Mouse (Mus musculus) yolk sac, embryonic 10.5 days (tissue): ENCODE data around the gene Ubap2l.

ENCODE experiments used
- DNase-seq: peaks from one replicate; pipeline ENCODE4 v3.0.0-alpha.2; 2017; ENCODE audit warnings: low spot score

Ubap2l gene

DNA sequence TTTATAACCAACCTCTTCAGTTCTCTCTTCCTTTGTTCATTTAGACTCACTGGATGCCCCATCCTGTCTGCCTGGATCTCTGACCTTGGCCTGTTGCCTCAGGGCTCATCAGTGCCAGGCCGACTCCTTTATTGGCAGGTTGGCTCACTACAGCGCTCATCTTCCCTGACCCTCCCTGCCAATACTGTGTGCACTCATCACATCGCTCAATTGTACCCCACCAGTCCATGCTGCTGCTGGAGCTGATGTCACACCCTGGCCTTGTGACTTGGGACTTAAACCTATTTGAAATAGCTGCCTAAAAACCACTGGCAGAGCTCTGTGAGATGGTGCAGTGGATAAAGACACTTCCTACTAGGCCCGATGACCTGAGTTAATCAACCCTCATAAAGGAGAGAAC, 15.4 kb upstream of the Ubap2l start:
- DNase-seq: no peak

DNA sequence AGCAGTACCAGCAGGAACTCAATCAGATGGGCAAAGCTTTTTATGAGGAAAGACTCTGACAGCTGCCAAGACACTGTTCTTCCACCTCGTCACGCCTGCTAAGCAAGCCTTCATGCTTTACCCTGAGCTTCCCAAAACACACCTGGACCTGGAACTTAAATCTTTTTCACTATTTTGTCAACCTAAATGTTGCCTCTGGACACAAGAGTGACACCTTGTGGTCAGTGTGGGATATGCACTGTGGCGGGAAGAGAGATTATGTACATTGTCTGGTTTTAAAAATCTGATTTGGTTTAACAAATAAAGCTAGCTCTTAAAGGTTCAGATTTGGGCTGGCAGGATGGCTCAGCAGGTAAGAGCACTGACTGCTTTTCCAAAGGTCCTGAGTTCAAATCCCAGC, 13.1 kb upstream of the Ubap2l start:
- no peak for DNase-seq

DNA sequence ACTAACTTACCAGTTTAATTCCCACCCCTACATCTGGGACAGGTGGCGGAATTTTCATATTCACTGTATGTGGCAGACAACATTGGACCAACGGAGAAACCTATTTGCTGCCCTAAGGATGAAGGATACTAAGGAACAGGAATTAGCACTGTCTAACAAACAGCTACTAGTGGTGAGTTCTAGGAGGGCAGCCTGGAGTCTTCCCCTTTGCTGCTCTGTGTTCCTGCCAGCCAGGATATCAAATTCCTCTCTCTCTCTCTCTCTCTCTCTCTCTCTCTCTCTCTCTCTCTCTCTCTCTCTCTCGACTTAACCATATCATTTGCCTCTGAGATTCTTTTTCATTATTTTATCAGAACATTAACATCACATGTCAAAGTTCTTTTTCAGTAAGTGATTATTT, 12.0 kb upstream of the Ubap2l start:
- no peak for DNase-seq

DNA sequence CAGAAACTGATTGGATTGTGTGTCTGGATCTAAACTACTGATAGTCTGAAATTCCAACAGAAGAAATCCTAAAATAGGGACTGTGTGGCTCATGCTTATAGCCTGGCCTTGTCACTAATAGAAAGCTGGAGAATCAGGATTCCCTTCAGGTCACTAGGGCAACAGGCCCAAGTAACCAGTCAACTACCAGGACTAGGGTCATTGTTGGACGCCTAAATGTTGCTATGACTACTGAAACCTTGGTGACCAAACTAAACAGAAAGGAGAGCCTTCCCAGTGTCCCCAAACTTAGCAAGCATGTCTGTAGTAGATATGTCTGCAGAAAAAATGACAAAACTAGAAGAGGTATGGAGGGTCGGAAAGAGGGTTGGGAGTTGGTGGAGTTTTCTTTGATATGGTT, 10.1 kb upstream of the Ubap2l start:
- DNase-seq: no peak

DNA sequence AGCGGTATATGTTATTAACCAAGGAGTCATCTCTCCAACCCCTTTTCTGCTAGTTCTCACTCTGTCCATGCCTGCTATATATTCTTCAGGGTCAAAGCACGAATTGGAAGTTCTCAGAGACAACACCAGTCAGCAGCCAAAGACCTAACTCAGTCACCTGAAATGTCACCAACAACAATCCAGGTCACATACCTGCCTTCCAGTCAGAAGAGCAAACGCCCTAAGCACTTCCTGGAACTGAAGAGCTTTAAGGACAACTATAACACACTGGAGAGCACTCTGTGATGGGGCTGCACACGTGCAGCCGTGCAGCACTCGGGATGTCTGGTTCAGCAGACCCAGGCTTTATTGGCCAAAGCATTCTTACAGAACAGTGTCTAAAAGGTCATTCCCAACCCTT, 9.1 kb upstream of the Ubap2l start:
- DNase-seq: no peak

DNA sequence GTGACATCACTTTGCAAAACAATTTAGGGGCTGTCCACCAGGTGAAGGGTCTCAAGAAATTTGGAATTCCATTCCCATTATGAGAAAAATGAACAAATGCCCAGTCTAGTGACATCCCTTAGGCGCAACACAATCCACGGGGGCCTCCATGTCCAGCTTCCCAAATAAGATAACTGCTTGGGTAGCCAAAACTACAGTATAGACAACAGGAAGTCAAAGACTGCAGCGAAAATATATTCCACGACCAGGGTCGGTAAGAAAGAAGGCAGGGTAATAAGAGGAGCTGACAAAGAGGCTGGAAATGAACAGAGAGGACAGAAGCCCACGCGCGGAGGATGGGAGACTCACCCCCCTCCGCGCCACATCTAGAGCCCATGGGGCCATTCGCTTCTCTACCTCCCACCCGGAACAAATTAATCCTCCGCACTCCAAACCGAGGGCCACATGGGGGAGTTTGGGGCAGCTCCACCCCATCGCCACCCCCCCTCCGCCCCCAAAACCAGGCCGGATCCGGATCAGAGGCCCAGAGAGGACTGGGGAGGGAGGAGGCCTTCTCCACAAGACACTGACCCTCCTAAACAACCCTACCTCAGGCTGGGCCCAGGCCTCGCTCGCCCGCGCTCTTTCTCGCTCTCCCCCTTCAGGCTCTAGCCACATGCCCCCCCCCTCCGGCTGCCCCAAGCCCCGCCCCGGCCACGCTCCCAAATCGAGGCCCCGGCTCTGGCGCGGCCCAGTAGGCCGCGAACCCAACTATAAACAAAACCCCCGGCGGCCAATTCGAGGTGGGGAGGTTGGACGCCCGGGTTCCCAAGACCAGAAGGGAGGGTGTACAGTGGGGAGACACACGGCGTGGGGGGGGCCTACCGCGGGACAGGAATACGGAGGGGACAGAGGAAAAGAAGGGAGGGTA, 732 bp downstream of the Ubap2l start, which contains the start of gene 4933434E20Rik:
Gene 4933434E20Rik (plus strand): TSS at position 196 of the 910 bp plus-strand sequence.
- no peak for DNase-seq

DNA sequence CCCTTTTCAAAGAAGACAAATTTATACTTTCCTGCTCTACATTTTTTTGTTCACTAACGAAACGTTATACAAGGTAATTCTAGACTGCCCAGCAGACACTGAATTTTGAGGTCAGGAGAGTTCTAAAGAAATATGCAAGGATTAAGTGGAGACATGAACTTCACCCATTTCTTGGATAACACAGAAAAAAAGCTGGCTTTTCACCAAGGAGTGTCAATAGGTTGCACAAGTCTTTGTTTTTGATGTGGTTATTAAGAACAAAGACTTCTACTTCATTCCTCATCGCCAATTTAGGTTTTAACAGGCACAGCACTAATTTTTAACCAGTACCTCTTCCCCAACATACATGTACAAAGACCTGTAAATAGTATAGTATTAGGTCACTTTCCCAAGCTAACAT, 2.7 kb downstream of the Ubap2l start:
- DNase-seq: no peak

DNA sequence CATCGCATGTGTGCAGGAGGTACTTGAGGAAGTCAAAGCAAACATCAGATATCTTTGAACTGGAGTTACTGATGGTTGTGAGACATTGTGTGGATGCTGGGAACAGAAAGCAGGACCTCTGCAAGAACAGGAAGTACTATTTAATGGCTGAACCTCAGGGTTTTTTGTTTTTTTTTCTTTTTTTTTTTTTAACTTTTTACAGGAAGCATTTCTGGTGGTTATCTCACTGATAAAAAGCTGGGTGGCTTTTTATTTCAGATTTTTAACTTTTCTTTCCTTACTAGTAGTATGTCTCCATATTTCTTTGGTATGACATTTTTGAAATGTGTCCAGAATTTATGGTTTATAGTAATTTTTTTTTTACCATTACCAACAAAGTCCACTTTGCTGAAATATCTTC, 16.2 kb downstream of the Ubap2l start:
- no peak for DNase-seq

DNA sequence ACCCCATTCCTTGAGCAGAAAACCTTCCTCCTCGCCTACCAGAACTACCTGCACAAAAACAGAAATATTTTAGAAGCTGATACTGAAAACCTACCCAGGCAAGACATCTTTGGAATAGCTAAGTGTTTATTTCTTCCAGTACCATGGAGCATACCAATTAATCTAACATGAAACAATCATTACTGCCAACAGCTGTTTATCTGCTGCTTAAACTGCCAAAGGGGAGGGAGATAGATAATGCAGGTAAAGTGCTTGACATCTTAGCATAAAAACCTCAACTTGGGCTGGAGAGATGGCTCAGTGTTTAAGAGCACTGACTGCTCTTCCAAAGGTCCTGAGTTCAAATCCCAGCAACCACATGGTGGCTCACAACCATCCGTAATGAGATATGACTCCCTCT, 17.8 kb downstream of the Ubap2l start:
- no peak for DNase-seq

DNA sequence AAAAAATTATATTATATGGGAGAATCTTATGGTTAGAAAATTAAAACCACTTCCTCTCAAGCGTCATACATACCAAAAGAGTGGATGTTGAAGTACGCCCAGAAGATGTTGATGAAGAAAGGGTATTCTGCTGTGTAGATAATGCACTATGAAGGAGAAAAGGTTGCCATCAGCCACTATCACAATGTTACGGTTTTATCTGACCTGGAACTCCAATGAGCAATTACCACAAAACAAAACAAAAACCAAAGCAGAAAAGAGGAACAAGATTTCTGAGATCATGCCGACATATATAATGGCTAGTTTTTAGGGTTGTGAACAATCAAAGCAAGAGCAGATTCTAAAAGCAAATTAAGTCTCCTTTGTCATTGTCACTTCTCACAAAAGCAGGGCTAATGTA, 35.8 kb downstream of the Ubap2l start:
- DNase-seq: no peak

DNA sequence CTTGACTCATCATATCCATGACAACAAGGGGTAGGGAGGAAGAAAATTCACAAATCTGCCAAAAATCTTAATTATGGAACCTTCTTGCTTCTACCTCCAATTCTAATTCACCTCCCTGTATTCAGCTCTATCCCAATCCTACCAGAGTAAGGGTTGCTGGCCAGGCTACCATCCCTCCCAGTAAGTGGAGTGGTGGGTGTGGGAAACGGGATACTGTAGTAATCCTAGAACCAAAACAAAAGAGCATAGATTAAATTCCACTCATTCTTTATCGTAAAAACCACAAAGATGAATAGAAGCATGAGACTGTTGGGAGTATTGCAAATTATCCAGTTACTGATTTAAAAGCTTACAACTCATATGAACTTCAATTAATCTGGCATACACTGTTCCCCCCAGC, 42.1 kb downstream of the Ubap2l start:
- DNase-seq: no peak

DNA sequence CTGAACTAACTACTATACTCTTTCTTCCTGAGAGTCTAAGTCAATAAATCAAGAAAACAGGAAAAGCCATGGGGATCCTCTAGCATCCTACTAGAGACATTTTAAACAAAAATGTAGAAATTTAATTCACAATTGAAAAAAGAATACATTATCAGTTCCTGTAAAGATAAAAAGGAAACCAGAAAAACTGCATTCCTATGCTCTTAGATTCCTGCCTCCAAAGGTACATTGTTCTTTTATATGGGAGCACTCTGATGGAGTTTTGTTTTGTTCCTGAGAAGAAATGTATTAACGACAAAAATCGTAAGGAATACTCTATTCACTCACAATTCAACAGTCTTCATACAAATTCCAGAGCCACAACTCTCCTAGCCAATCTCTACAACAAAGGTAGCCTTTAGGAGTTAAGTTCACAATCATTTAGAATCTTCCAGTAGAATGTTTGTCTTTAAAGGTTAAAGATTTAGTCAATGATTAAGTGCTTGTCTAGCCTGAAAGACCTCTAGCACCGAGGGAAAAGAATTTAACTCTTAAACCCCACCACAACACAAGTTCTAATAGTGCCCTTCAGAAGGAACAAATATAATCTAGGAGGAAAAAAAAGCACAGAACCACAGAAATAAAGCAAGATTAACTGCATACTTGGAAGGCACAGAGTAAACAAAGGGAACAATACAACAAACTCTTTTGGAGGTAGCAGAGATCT, 48.2 kb downstream of the Ubap2l start:
- peak; percentile 17 for DNase-seq

DNA sequence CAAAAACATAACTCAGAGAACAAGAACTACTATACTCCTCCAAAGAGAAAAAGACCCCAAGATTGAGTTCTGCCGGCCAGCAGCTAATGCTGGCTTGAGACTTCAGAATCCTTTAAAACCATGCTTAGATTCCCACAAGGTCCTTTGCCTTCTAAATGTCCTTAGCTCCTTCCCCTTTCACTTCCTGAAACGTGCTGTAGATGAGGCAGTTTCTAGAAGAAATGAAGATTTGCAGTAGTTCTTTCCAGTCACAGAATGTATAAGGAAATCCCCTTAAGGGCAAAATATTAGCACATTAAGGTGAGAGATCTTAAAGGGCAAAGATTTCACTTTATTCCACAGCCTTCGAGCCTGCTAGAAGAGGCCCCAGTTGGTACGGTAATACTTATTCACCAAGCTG, 52.6 kb downstream of the Ubap2l start:
- DNase-seq: no peak

DNA sequence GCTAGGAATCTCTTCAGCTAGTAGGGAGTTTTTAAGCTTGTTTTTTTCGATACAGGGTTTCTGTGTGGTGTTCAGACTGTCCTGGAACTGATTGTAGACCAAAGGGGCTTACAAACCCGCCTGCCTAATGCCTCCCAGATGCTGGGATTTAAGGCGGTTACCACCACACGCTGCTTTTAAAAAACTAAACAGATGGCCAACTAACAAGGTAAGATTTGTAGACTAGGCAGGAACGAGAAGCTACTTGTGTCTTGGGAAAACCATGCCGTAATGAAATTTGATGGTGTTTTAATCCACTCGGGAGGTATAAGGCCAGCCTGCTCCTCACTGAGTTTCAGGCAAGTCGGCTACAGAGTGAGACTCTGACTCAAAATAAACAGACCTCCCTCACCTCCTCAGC, 53.3 kb downstream of the Ubap2l start:
- no peak for DNase-seq

DNA sequence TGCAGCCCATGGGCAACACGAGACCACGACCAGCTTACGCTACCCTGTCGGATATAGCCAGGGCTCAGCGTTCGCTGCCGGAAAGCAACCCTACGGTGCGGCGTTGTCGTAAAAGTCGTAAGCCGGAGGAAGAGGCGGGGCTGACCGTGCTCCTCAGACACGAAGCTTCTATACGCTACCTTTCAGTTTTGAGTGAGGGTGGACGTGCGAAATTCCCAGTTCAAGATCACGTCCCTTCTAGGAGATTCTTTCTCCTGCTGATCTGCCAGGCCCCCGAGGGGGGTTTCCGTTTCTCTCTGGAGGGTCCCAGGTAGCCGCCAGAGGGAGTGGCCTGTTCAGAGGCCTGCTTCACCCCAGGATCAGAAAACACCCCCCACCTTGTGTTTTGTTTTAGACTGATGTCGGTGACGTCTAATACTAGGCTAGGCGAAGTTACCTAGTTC, 53.8 kb downstream of the Ubap2l start, which contains the start of gene Hax1:
Gene Hax1 (minus strand): TSS at position 169 of the 443 bp plus-strand sequence.
- DNase-seq: peak; percentile 95

DNA sequence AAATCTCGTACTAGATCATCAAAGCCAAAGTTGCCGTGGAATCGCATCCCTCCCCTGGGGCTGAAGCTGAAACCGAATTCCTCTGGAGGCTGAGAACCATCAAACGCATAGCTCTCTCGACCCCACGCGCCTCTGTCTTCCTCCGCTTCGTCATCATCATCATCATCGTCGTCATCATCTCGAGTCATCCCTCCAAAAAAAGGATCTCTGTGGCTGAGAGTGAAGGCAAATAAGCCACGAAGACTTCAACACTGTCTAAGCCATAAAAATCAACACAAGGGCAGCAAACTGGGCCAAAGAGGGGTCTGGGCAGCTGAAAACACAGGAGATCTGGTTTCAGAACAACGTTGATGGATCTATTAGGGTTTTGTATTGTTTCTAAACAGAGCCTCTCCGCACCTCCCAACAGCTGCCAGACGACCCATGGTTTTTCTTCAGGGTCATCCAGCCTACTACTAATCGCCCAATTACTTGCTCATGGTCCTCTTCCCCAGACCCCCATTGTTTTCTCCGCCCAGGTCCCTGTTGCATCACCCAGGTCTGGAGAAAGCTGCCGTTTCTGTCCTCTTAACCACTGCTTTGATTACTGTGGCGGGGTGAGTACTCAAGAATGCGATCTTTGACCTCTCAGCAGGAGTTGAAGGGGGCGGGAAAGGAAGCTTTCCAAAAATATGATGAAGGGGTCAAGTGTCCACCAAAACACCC, 54.5 kb downstream of the Ubap2l start:
- peak; percentile 88 for DNase-seq

DNA sequence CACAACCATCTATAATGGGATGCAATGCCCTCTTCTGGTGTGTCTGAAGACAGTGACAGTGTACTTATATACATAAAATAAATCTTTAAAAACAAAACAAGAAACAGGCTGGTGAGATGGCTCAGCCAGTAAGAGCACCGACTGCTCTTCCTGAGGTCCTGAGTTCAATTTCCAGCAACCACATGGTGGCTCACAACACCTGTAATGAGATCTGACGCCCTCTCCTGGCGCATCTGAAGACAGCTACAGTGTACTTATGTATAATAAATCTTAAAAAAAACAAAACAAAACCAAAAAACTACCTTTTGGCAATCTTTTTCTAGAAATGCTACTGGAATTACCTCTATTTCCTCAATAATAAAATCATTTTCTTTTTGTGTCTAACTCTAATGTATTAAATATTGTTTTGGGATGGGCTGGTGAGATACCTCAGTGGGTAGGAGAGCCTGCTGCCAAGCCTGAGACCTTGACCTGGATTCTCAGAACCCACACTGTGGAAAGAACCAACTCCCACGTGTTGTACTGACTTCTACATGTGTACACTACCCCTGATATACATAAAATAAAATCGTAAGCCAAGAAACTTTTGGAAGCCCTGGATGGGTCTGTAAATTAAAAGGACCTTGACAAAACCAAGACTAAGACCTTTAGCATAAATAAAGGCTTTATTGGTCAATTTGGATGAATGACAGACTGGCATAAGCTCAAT, 57.5 kb downstream of the Ubap2l start:
- DNase-seq: no peak

DNA sequence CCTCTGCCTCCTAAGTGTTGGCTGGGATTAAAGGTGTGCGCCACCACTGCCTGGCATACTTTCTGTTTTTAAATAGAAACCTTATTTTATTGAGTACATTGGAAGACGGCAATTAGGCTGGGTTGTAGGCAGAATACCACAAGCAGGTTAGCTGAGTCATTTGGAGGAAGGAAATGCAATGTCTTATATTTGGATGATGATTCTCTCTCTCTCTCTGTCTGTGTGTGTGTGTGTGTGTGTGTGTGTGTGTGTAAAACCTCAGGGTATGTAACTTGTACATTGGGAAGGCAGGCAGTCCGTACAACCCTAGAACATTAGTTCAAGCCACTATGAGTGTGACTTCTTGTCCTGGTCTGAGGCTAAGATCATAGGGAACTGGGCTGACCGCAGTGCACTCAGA, 64.6 kb downstream of the Ubap2l start:
- no peak for DNase-seq

DNA sequence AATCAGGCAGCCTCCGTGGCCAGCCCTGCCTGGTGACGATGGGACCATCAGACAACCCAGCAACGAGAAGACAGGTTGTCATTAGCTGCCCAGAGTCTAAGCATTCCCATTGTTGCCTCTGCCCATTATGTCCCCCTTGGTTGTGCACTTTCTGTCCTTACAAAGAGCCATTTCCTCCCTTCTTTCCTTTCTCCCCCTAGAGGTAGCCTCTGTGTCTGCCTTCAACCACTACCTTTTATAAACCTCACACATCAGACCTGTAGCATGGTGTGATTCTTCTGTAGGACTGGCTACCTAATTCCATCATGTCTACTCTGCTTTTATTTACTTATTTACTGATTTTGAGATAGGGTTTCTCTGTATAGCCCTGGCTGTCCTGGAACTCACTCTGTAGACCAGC, 65.2 kb downstream of the Ubap2l start:
- DNase-seq: no peak

DNA sequence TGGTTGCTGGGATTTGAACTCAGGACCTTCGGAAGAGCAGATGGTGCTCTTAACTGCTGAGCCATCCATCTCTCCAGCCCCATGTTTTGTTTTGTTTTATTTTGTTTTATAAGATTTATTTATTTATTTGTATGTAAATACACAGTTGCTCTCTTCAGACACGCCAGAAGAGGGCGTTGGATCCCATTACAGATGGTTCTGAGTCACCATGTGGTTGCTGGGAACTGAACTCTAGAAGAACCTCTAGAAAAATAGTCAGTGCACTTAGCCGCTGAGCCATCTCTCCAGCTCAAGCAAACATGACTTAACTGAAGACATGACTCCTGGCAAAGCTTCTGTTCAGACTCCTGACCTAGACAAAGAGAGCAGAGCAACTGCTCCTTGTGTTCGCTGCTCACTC, 70.0 kb downstream of the Ubap2l start:
- DNase-seq: no peak

DNA sequence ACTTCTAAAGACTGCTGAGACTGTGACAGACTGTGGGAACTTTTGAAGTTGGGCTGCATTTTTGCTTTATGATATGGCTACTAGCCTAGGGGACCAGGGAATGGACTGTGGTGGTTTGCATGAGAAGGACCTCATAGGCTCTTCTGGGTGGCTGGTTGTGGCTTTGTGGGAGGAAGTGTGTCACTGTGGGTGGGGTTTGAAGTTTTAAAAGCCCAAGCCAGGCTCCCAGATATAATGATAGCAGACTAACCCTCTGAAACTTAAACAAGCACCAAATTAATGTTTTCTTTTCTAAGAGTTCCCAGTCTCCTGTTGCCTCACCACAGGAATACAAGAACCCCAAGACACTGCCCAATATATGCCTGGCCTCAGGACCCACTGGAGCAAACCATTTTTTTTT, 75.6 kb downstream of the Ubap2l start:
- DNase-seq: no peak

DNA sequence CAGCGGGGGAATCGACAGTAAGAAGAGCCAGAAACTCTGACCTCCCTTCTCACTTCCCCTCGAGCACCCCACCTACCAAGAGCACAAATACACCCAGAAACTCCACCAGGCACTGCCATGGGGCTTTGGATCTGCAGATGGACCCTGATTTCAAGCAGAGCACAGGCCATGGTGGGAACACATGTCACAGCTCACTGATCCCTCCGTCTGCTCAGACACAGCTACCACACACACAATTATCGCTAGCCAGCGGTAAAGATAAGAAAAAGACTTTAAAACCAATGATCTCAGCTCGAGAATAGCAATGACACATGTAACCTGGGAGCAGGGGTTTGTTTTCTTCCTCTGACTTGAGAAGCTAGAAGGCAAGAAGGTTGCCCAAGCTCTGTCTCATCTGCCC, 83.9 kb downstream of the Ubap2l start:
- no peak for DNase-seq
